Mouse (Mus musculus) stomach, postnatal 0 days (tissue): ENCODE results near the gene Traf4.

Experiments
- CTCF ChIP-seq: IDR thresholded peaks from 2 replicates; pipeline ENCODE4 v1.5.1; 2016; ENCODE audit warnings: antibody characterized with exemption, low read depth, mild to moderate bottlenecking, moderate library complexity
- EP300 ChIP-seq: optimal IDR thresholded peaks from 2 replicates; pipeline ENCODE3; 2016; ENCODE audit warnings: antibody characterized with exemption

GRCm38 (mm10) chr11:78136132-78136531, 29.3 kb downstream of the Traf4 start:
- no peak for TF ChIP-seq CTCF
- no peak for TF ChIP-seq EP300
